Mouse (Mus musculus): ENCODE data around the gene Sf3a1. TPM values are rescaled to one million over a fixed set of nuclear protein-coding genes. Genes with fewer than 3 reads are reported as not detected.

Sf3a1 gene
- polyA plus RNA-seq, 1 experiment from 2014 or later, result 12.6 TPM

DNA sequence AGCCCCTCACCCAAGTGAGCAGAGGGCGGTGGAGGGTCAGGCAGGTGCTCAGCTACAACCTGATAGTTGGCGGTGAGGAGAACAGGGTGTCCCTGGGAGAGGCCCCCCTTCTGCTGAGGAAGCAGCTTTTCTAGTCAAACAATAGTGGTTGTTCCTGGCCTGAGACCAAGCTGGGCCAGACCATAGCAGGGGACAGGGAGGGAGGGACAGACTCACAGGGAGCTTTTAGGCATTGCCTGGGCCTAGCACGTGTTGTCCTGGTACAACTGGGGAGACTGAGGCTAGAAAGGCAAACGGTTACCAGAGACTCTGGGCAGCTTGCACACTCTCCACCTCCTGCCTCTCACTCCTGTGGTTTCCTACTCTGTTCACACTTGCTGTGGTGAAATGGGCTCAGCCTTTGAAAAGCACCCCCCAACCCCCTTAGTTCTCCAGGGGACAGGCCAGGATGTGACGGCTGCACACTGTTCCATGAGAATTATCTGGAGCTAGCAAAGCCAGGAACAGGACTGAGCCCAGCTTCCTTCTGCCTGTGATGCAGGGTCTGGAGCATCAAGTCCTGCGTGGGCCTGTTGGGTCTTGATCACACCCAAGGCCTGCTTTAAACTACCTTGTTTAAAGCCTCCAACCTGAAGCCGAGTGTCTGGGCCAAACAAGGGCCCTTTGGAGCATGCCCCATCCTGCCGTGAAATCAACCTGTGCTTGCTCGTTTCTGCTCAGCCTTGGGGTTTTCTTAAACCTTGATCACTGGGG, 56.3 kb downstream of the Sf3a1 start:
- H3K27me3 ChIP-seq (replicated peaks; ENCODE audit: insufficient read depth, low read length), result no peaks in the 10 kb centered on the region
- H3K36me3 ChIP-seq (ENCODE audit: insufficient read depth, low read length), result peaks cover 33% of the 10 kb centered on the region; the same call in 1 of the 2 replicates
- no peaks in the 10 kb centered on the region for H3K9me3 ChIP-seq (ENCODE audit: low read length)
- H3K4me2 ChIP-seq (replicated peaks; ENCODE audit: low read depth, low read length), result no peak overlapping the region
- no peak overlapping the region for H3K9ac ChIP-seq (replicated peaks; ENCODE audit: low read depth)
- ATAC-seq, result peak; percentile 56
- TF ChIP-seq CTCF (IDR thresholded peaks at IDR 0.05), result no peak
- TF ChIP-seq EP300 (IDR thresholded peaks at IDR 0.05), result peak; percentile 69; the same call in 1 of the 2 replicates
- WGBS, result 56% methylated on average over 9 of the region's 9 CpGs
- H3K4me1 ChIP-seq (ENCODE audit: insufficient read depth, low read depth, low read length), result peaks cover 16% of the 10 kb centered on the region; the same call in 1 of the 2 replicates
- H3K4me3 ChIP-seq (ENCODE audit: low read depth, low read length), result no peak overlapping the region
- H3K27ac ChIP-seq (ENCODE audit: low read length), result peak overlapping the region; percentile 80
- peak; percentile 77 for DNase-seq (ENCODE audit: low spot score)

DNA sequence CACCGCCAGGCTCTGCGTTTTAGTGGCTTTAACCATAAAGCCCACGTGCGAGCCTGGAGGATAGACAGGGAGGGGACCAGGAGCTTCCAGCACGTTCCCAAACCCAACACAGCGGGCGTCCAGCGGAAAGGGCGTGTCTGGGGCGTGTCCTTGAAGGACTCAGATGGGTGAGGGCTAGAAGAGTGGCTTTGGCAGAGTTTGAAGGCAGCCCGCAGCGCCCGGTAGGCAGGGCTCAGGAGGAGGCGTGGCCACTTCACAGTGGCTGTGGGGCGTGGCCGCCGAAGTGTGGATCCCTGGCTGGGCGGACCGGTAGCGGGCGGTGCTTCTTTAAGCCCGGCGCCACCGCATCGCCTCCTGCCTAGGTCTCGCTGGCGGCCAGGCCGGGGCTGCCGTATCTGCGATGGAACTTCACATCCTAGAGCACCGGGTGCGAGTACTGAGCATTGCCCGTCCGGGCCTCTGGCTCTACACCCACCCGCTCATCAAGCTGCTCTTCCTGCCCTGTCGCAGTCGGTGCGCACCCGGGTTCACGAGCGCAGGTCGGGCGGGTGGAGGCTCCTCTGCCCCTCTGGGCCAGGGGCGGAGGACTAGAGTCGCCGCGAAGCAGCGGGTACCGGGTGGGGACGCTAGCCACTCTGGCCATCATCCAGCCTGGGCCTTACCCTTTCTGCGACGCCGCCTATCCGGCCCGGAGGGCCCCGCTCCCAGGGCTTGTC, 57.9 kb downstream of the Sf3a1 start, which contains the start of gene Castor1:
Gene Castor1 (plus strand): TSS at position 312 of the 716 bp plus-strand sequence.
- TF ChIP-seq EP300 (IDR thresholded peaks at IDR 0.05), result no peak
- peak; percentile 14; the same call in 1 of the 2 replicates for TF ChIP-seq CTCF (IDR thresholded peaks at IDR 0.05)
- WGBS, result 2% methylated on average over 54 of the region's 56 CpGs
- ATAC-seq (peak; percentile 93), DNase-seq (ENCODE audit: low spot score) (peak; percentile 98)
- Histone ChIP-seq H3K4me1 (ENCODE audit: insufficient read depth, low read depth, low read length) (peaks cover 16% of the 10 kb centered on the region; the same call in 1 of the 2 replicates), H3K4me2 (replicated peaks; ENCODE audit: low read depth, low read length) (peak within 1 kb of the TSS; percentile 98), H3K4me3 (ENCODE audit: low read depth, low read length) (peak within 1 kb of the TSS; percentile 53), H3K9me3 (ENCODE audit: low read length) (no peaks in the 10 kb centered on the region), H3K9ac (replicated peaks; ENCODE audit: low read depth) (peak within 1 kb of the TSS; percentile 34; the same call in 1 of the 2 replicates), H3K36me3 (ENCODE audit: insufficient read depth, low read length) (peaks cover 20% of the 10 kb centered on the region; the same call in 1 of the 2 replicates), H3K27ac (ENCODE audit: low read length) (peak within 1 kb of the TSS; percentile 62), H3K27me3 (replicated peaks; ENCODE audit: insufficient read depth, low read length) (no peaks in the 10 kb centered on the region)

DNA sequence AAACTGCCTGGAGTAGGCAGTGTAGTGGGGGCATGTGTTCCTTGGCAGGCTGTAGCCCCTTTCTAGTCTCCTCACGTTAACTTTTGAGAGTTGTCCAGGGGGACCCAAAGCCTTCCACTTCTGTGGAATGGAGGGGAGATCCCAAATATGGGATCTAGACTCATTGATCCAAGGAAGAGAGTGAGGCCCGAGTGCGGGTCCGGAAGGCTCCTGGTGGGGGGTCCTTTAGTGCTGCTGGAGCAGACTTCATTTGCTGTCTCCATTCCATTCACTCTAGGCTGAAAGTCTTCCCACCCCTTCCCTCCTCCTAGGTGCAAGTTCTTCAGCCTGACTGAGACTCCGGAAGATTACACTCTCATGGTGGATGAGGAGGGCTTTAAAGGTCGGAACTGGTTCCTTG, 58.5 kb downstream of the Sf3a1 start:
- DNase-seq (ENCODE audit: low spot score) (no peak), ATAC-seq (no peak)
- Histone ChIP-seq H3K9me3 (ENCODE audit: low read length) (no peaks in the 10 kb centered on the region), H3K9ac (replicated peaks; ENCODE audit: low read depth) (peak overlapping the region; percentile 34; the same call in 1 of the 2 replicates), H3K4me3 (ENCODE audit: low read depth, low read length) (peak overlapping the region; percentile 53), H3K27me3 (replicated peaks; ENCODE audit: insufficient read depth, low read length) (no peaks in the 10 kb centered on the region), H3K4me1 (ENCODE audit: insufficient read depth, low read depth, low read length) (peaks cover 16% of the 10 kb centered on the region; the same call in 1 of the 2 replicates), H3K27ac (ENCODE audit: low read length) (peak overlapping the region; percentile 62), H3K36me3 (ENCODE audit: insufficient read depth, low read length) (peaks cover 20% of the 10 kb centered on the region; the same call in 1 of the 2 replicates), H3K4me2 (replicated peaks; ENCODE audit: low read depth, low read length) (peak overlapping the region; percentile 98)
- TF ChIP-seq EP300 (IDR thresholded peaks at IDR 0.05), result no peak
- no peak for TF ChIP-seq CTCF (IDR thresholded peaks at IDR 0.05)
- 15% methylated on average over 6 of the region's 6 CpGs for WGBS

DNA sequence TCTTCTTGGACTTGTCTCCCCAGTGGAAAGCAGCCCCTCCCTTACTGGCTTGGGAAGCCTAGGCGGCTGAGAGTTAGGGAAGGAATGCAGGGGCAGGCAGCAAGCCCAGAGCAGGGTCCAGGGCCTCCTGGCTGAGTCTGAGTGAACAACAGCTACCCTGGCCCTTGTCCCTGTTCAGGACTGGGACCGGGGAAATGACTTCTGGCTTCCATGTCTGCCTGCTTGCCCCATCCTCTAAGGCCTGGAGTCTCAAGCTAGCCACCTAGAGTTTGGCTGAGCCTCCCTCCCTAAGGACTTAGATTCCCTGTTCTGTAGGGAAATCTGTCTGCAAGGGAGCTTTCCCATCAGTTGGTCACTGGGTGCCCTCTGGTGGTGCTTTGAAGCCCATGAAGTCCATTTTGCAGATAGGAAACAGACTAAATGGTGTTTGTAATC, 59.2 kb downstream of the Sf3a1 start:
- H3K27me3 ChIP-seq (replicated peaks; ENCODE audit: insufficient read depth, low read length), result no peaks in the 10 kb centered on the region
- H3K9me3 ChIP-seq (ENCODE audit: low read length), result no peaks in the 10 kb centered on the region
- H3K27ac ChIP-seq (ENCODE audit: low read length), result no peak overlapping the region
- H3K4me3 ChIP-seq (ENCODE audit: low read depth, low read length), result no peak overlapping the region
- peaks cover 14% of the 10 kb centered on the region; the same call in 1 of the 2 replicates for H3K36me3 ChIP-seq (ENCODE audit: insufficient read depth, low read length)
- peak; percentile 87 for DNase-seq (ENCODE audit: low spot score)
- ATAC-seq, result no peak; the same call in 1 of the 2 replicates
- 7% methylated on average over 2 of the region's 2 CpGs for WGBS
- peak overlapping the region; percentile 98; the same call in 1 of the 2 replicates for H3K4me2 ChIP-seq (replicated peaks; ENCODE audit: low read depth, low read length)
- H3K4me1 ChIP-seq (ENCODE audit: insufficient read depth, low read depth, low read length), result peaks cover 16% of the 10 kb centered on the region; the same call in 1 of the 2 replicates
- TF ChIP-seq CTCF (IDR thresholded peaks at IDR 0.05) (peak; percentile 91), EP300 (IDR thresholded peaks at IDR 0.05) (no peak)
- no peak overlapping the region for H3K9ac ChIP-seq (replicated peaks; ENCODE audit: low read depth)

DNA sequence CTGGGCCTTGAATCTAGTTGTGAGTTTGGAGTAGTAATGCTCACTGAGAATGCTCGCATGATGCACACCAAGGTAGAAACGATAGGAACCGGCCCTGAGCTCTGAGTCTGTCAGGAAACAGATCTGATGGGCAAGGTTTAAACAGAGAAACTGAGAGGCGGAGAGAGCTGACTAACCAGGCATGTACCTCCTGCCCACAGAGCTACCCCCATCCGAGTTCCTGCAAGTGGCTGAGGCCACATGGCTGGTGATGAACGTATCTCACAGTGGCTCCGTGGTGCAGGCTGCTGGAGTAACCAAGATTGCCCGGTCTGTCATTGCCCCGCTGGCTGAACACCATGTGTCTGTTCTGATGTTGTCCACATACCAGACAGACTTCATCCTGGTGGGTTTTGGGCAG, 59.8 kb downstream of the Sf3a1 start:
- Histone ChIP-seq H3K4me2 (replicated peaks; ENCODE audit: low read depth, low read length) (no peak overlapping the region), H3K36me3 (ENCODE audit: insufficient read depth, low read length) (0 out of 2 replicates have a peak, but pooled peaks cover 8% of the 10 kb centered on the region), H3K27ac (ENCODE audit: low read length) (no peak overlapping the region), H3K9me3 (ENCODE audit: low read length) (no peaks in the 10 kb centered on the region), H3K4me3 (ENCODE audit: low read depth, low read length) (no peak overlapping the region), H3K9ac (replicated peaks; ENCODE audit: low read depth) (no peak overlapping the region), H3K27me3 (replicated peaks; ENCODE audit: insufficient read depth, low read length) (no peaks in the 10 kb centered on the region), H3K4me1 (ENCODE audit: insufficient read depth, low read depth, low read length) (peaks cover 16% of the 10 kb centered on the region; the same call in 1 of the 2 replicates)
- ATAC-seq (no peak), DNase-seq (ENCODE audit: low spot score) (no peak)
- 66% methylated on average over 9 of the region's 9 CpGs for WGBS
- no peak for TF ChIP-seq EP300 (IDR thresholded peaks at IDR 0.05)
- TF ChIP-seq CTCF (IDR thresholded peaks at IDR 0.05), result no peak

Data from lung, postnatal 0 days (tissue).